Mouse (Mus musculus) testis, postnatal 10 days (tissue): ENCODE results near the gene Dppa5a.
"Not testable (repeated sequence)": the region's sequence is repeated elsewhere in the genome, so short reads cannot be mapped to it uniquely, and the experiment has no call there.

Source experiments
- DNase-seq: peaks from one replicate; pipeline ENCODE4 v3.0.0; 2021; ENCODE audit warnings: low spot score

The Dppa5a gene

GRCm38 (mm10) chr9:78367959-78368358 lies at the start of gene Dppa5a:
Gene Dppa5a, minus strand, starts transcription at chr9:78368177.
- DNase-seq: not testable (repeated sequence)

GRCm38 (mm10) chr9:78401596-78401995 lies 33.6 kb upstream of the Dppa5a start:
- no peak for DNase-seq

GRCm38 (mm10) chr9:78400570-78400969 lies 32.6 kb upstream of the Dppa5a start:
- DNase-seq: no peak

- DNase-seq: no peak
Measured at GRCm38 (mm10) chr9:78396517-78396916, 28.5 kb upstream of the Dppa5a start.

GRCm38 (mm10) chr9:78395630-78396351 lies 27.8 kb upstream of the Dppa5a start, which contains the start of gene Ddx43:
Gene Ddx43, plus strand, starts transcription at chr9:78395777.
- peak; percentile 82 for DNase-seq

GRCm38 (mm10) chr9:78395244-78395629 lies 27.3 kb upstream of the Dppa5a start:
- no peak for DNase-seq

- DNase-seq: no peak
Measured at GRCm38 (mm10) chr9:78394602-78395001, 26.6 kb upstream of the Dppa5a start.

GRCm38 (mm10) chr9:78393741-78394140 lies 25.8 kb upstream of the Dppa5a start:
- no peak for DNase-seq

GRCm38 (mm10) chr9:78389981-78390380 lies 22.0 kb upstream of the Dppa5a start:
- no peak for DNase-seq

- no peak for DNase-seq
Measured at GRCm38 (mm10) chr9:78386947-78387346, 19.0 kb upstream of the Dppa5a start.

- no peak for DNase-seq
Measured at GRCm38 (mm10) chr9:78385893-78386292, 17.9 kb upstream of the Dppa5a start.

- peak; percentile 44 for DNase-seq
Measured at GRCm38 (mm10) chr9:78378113-78378785, 10.3 kb upstream of the Dppa5a start, which contains the start of gene Ooep. Gene Ooep, minus strand, starts transcription at chr9:78378725.

- no peak for DNase-seq
Measured at GRCm38 (mm10) chr9:78377546-78377945, 9.6 kb upstream of the Dppa5a start.

GRCm38 (mm10) chr9:78375486-78375885 lies 7.5 kb upstream of the Dppa5a start:
- no peak for DNase-seq

- no peak for DNase-seq
Measured at GRCm38 (mm10) chr9:78374885-78375389, 7.0 kb upstream of the Dppa5a start.

- DNase-seq: no peak
Measured at GRCm38 (mm10) chr9:78374397-78374796, 6.4 kb upstream of the Dppa5a start.

- no peak for DNase-seq
Measured at GRCm38 (mm10) chr9:78372827-78373504, 5.0 kb upstream of the Dppa5a start.

GRCm38 (mm10) chr9:78371441-78371840 lies 3.5 kb upstream of the Dppa5a start:
- DNase-seq: no peak

GRCm38 (mm10) chr9:78369786-78370185 lies 1.8 kb upstream of the Dppa5a start:
- DNase-seq: no peak

- DNase-seq: no peak
Measured at GRCm38 (mm10) chr9:78369349-78369748, 1.4 kb upstream of the Dppa5a start.

GRCm38 (mm10) chr9:78368671-78369293 lies 805 bp upstream of the Dppa5a start:
- no peak for DNase-seq

- no peak for DNase-seq
Measured at GRCm38 (mm10) chr9:78365850-78366544, 2.0 kb downstream of the Dppa5a start.
